Mouse (Mus musculus) small intestine, adult 2 months (tissue): ENCODE measurements around the gene Epb41l4b. TPM values are rescaled to one million over a fixed set of nuclear protein-coding genes. Genes with fewer than 3 reads are reported as not detected.

Source experiments
- H3K27ac ChIP-seq: fragments of 200-500 bp; 2 replicates; pipeline ENCODE4 v1.5.1; 2012; ENCODE audit warnings: low read depth, low read length, control low read depth, inconsistent platforms; ENCODE audit not compliant: insufficient read depth
- H3K27me3 ChIP-seq: fragments of 200-500 bp; 2 replicates; pipeline ENCODE4 v1.6.1; 2012; ENCODE audit warnings: mild to moderate bottlenecking, moderate library complexity, low read length, inconsistent platforms; ENCODE audit not compliant: control insufficient read depth, insufficient read depth
- H3K36me3 ChIP-seq: fragments of 200-500 bp; 2 replicates; pipeline ENCODE4 v1.6.1; 2012; ENCODE audit warnings: mild to moderate bottlenecking, low read length, control low read depth, inconsistent platforms; ENCODE audit not compliant: control insufficient read depth, insufficient read depth
- H3K4me1 ChIP-seq: fragments of 200-500 bp; 2 replicates; pipeline ENCODE4 v1.6.1; 2012; ENCODE audit warnings: low read length, inconsistent platforms, mixed read lengths; ENCODE audit not compliant: control insufficient read depth, insufficient read depth, insufficient read length
- H3K4me3 ChIP-seq: fragments of 200-500 bp; 2 replicates; pipeline ENCODE4 v1.5.1; 2012; ENCODE audit warnings: low read depth, mild to moderate bottlenecking, control low read depth, inconsistent platforms, low read length, moderate library complexity
- CTCF ChIP-seq: fragments of 200-500 bp; IDR thresholded peaks from 2 replicates; pipeline ENCODE4 v1.5.1; 2012; ENCODE audit warnings: low read depth, mild to moderate bottlenecking, control low read depth, inconsistent platforms, low read length, moderate library complexity, mixed read lengths; ENCODE audit not compliant: insufficient replicate concordance, insufficient read length; ENCODE audit errors: extremely low read depth
- POLR2A ChIP-seq: fragments of 200-500 bp; IDR thresholded peaks from 2 replicates; pipeline ENCODE4 v1.6.1; 2012; ENCODE audit warnings: low read depth, mild to moderate bottlenecking, control low read depth, inconsistent platforms, low read length, moderate library complexity
- WGBS: fragments of 180-500 bp; shearing (Covaris S2); methylation state at CpG from one replicate; pipeline ENCODE4 v1.1.7; 2018; 5-methylcytosine and 5-hydroxymethylcytosine counted together
- polyA plus RNA-seq: library from polyadenylated mRNA; depleted of rRNA; stranded (reverse); fragments of >200 nt; gene quantifications from 2 replicates; pipeline ENCODE4 v1.2.3, GENCODE M21; 2012

The Epb41l4b gene
- polyA plus RNA-seq, 1 experiment = 81.4 TPM

- Histone ChIP-seq H3K4me3 (no peak overlapping the region), H3K27me3 (no peaks in the 10 kb centered on the region), H3K36me3 (no peaks in the 10 kb centered on the region; the same call in 1 of the 2 replicates), H3K27ac (no peak overlapping the region), H3K4me1 (peaks cover 19% of the 10 kb centered on the region; the same call in 1 of the 2 replicates)
- WGBS = 41% methylated on average over 11 of the region's 11 CpGs
- TF ChIP-seq POLR2A (no peak), CTCF (no peak)
Measured at GRCm38 (mm10) chr4:57111992-57112540, 31.2 kb downstream of the Epb41l4b start.

- no peaks in the 10 kb centered on the region for H3K27me3 ChIP-seq
- no peak overlapping the region for H3K4me3 ChIP-seq
- H3K36me3 ChIP-seq = no peaks in the 10 kb centered on the region; the same call in 1 of the 2 replicates
- H3K4me1 ChIP-seq = peaks cover 19% of the 10 kb centered on the region; the same call in 1 of the 2 replicates
- TF ChIP-seq POLR2A (no peak), CTCF (no peak; the same call in 1 of the 2 replicates)
- H3K27ac ChIP-seq = no peak overlapping the region
- 62% methylated on average over 4 of the region's 4 CpGs for WGBS
Measured at GRCm38 (mm10) chr4:57111411-57111810, 31.8 kb downstream of the Epb41l4b start.

- H3K4me1 ChIP-seq = peaks cover 10% of the 10 kb centered on the region; the same call in 1 of the 2 replicates
- no peak overlapping the region for H3K4me3 ChIP-seq
- H3K27ac ChIP-seq = no peak overlapping the region
- 78% methylated on average over 4 of the region's 4 CpGs for WGBS
- no peaks in the 10 kb centered on the region; the same call in 1 of the 2 replicates for H3K36me3 ChIP-seq
- no peak for TF ChIP-seq CTCF
- TF ChIP-seq POLR2A = no peak
- no peaks in the 10 kb centered on the region for H3K27me3 ChIP-seq
Measured at GRCm38 (mm10) chr4:57109543-57109942, 33.7 kb downstream of the Epb41l4b start.

- no peaks in the 10 kb centered on the region for H3K27me3 ChIP-seq
- no peak for TF ChIP-seq CTCF
- no peak for TF ChIP-seq POLR2A
- peaks cover 18% of the 10 kb centered on the region for H3K36me3 ChIP-seq
- H3K4me3 ChIP-seq = no peak overlapping the region
- WGBS = 56% methylated on average over 6 of the region's 6 CpGs
- H3K27ac ChIP-seq = no peak overlapping the region
- H3K4me1 ChIP-seq = no peaks in the 10 kb centered on the region
Measured at GRCm38 (mm10) chr4:57105339-57105738, 37.9 kb downstream of the Epb41l4b start.

GRCm38 (mm10) chr4:57103830-57104229 lies 39.4 kb downstream of the Epb41l4b start:
- Histone ChIP-seq H3K27ac (no peak overlapping the region), H3K4me3 (no peak overlapping the region), H3K4me1 (no peaks in the 10 kb centered on the region), H3K27me3 (no peaks in the 10 kb centered on the region), H3K36me3 (peaks cover 24% of the 10 kb centered on the region)
- WGBS = 57% methylated on average over 5 of the region's 5 CpGs
- TF ChIP-seq POLR2A (no peak), CTCF (no peak)

GRCm38 (mm10) chr4:57101095-57101494 lies 42.1 kb downstream of the Epb41l4b start:
- TF ChIP-seq POLR2A (no peak), CTCF (no peak)
- WGBS = 86% methylated on average over 4 of the region's 4 CpGs
- Histone ChIP-seq H3K27me3 (no peaks in the 10 kb centered on the region), H3K4me3 (no peak overlapping the region), H3K36me3 (peaks cover 31% of the 10 kb centered on the region), H3K4me1 (no peaks in the 10 kb centered on the region), H3K27ac (no peak overlapping the region)

GRCm38 (mm10) chr4:57097411-57097810 lies 45.8 kb downstream of the Epb41l4b start:
- WGBS = 92% methylated on average over 4 of the region's 4 CpGs
- no peak overlapping the region for H3K27ac ChIP-seq
- no peaks in the 10 kb centered on the region for H3K27me3 ChIP-seq
- no peak overlapping the region for H3K4me3 ChIP-seq
- TF ChIP-seq POLR2A (no peak), CTCF (no peak)
- no peaks in the 10 kb centered on the region for H3K4me1 ChIP-seq
- peaks cover 34% of the 10 kb centered on the region for H3K36me3 ChIP-seq
